Mouse (Mus musculus) kidney, postnatal 4 days (tissue): ENCODE measurements at regions not wholly inside any gene's neighbourhood (a gene's known extent, or its start where the extent isn't known, plus 50 kb on each side); places are given as distances from the start of the nearest gene placed in this dataset.

Source experiments
- DNase-seq, 2 experiments: peaks; one replicate each; pipeline ENCODE4 v3.0.0; 2021; ENCODE audit warnings: mixed read lengths in 2 of 2

DNA sequence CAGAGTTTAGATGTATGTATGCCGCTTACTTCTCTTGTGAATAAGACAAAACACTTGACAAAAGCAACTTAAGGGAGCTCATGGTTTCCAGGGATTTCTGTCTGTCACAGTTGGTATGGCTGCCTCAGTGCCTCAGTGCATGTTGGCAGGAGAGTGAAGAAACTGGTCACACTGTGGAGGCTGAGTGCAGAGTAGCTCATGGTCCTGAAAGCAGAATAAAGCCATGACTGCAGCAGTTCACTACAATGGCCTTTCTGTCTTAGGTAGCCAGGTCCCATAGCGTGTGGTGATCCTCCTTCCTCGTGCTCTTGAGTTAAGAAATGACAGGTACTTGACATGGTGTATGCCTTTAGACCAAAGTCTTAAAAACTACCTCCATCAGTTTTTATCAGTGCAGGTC lies 178.0 kb upstream of the Marcks start:
- no peak for DNase-seq

DNA sequence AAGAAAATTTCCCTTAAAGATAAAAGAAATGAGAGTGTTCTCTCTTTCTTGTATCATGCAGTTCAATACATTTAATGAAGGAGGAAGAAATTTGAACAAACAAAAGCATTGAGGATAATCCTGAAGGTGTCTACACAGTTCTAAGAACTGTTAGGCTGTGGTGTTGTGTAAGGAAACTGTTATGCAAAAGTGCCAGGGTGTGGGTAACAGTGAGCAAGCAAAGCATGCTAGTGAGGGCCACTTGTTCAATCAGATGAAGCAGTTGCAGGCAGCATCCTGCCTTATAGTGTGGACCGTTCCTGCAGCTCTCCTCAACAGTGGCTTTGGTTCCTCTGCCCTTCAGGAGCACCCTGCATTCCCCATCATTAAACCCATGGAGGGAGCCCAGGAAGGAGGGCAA lies 177.1 kb upstream of the Marcks start:
- no peak for DNase-seq

DNA sequence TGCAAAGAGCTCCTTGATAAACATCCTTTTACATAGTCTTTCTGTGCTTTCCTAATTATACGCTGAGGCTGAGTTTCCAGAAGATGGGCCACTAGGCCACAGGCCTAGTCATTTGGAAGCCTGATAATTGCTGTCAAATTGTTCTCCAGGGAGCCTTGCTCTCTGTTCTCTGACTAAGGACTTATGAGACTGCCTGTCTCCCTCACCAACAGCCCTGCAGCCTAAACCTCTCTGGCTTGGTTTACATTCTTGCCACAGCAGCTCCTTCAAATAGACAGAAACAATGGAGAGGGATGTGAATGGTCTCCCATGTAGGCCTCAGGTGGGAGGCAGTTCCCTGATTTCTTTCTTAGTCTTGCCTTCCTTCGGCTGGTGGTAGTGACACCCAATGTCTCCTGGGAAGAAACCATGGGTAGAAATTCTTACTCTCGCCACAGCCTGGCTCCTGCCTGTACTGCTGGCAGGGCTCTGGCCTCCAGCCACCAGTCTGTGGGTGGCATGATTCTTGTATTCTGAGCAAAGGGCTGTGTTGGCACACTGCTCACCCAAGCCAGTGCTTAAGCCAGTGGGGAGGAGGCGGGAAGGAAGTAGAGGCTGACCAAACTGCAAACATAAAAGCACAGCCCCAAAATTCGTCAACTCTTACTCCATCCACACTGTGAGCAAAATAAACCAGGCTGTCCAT lies 176.2 kb upstream of the Marcks start:
- no peak for DNase-seq

DNA sequence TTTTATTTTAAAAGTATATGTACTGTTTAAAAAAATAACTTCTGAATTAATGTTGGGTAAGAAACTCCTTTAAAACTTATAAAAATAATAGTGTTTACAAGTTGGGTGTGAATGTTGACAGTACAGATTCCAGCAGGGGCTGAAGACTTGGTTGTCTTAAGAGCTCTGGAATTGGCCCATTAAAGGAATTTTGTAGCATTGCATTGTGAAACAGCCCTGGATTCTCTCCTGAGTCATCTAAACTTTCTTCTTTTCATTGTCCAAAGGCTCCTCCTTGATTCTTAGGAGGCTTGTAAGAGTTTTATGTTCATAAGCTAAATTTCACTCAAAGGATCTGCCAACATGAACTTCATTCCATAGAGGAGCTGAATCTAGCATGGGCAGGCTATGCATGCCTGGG lies 174.7 kb upstream of the Marcks start:
- DNase-seq: no peak

DNA sequence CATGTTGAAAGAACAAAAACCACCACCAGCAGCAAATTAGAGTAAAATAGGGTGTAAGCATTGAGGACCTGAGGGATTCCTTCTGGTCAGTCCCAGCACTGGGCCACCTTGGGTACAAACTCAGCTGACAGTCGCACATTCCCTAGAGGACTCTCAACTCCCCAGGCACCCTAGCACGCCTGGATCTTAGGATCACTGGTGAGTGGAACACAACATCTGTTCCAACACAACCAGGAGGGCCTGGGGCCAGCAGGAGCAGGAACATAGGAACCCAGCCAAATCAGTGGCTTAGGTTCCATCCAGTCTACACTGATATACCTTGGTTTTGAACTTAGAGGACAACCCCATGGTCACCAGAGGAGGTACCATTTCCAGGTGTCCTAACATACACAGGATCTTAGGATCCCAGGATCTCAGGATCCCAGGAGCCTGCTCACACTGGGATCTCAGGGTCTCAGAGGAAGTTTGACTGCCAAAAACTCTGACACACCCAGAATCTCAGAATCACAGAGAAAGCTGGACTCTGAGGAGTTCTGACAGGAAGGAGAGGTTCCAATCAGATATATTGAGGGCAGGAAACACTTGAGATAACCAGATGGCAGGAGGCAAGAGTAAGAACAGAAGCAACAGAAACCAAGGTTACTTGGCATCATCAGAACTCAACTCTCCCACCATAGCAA lies 171.7 kb upstream of the Marcks start:
- DNase-seq: no peak

DNA sequence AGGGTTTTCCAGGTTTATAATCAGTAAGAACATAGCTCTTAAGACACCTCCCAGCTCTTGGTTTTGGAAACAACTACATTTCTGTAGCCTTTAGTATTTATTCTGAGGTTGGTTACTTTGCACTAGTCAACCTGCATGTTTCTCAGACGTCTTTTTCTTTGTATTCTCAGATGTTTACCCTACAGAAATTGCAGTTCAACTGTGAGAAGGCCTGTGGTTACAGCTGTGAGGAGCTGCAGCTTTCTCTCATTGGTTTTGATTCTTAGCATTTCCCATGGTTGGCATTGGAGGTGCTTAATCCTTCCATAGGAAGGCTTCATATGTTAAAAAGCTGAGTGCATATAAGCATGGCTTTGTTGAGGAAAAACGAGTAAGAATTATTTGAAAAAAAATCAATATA lies 165.9 kb upstream of the Marcks start:
- no peak for DNase-seq

DNA sequence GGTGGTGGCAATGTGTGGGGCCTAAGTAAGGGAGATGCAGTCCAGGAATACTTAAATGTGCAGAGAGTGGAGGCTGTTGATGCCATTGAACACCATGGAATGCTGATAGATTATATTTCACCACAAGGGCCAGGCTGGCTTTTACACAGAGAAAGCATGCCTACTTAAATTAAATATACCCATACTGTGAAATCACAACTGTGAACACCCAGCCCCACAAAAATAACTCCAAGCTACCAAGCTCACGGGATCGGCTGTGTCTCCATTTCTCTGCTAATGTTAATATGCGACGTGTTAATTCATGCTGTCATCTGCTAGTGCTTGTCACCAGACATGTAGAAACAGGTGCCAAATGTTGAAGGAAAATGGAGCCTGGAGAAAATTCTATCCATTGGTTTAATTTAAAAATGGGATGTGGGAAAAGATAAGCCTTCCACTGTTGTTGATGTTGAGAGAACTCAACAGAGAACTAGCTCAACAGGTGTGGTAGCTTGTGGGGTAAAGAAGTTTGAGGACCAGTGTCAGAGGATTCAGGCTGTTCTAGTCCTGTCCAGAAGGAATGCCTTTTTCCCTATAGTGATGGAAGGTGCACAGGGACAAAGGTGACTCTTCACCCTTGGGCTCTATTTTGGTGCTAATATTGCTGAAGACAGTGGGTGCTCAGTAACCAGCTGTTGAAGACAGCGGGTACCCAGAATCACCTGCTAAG lies 161.6 kb upstream of the Marcks start:
- DNase-seq: no peak

DNA sequence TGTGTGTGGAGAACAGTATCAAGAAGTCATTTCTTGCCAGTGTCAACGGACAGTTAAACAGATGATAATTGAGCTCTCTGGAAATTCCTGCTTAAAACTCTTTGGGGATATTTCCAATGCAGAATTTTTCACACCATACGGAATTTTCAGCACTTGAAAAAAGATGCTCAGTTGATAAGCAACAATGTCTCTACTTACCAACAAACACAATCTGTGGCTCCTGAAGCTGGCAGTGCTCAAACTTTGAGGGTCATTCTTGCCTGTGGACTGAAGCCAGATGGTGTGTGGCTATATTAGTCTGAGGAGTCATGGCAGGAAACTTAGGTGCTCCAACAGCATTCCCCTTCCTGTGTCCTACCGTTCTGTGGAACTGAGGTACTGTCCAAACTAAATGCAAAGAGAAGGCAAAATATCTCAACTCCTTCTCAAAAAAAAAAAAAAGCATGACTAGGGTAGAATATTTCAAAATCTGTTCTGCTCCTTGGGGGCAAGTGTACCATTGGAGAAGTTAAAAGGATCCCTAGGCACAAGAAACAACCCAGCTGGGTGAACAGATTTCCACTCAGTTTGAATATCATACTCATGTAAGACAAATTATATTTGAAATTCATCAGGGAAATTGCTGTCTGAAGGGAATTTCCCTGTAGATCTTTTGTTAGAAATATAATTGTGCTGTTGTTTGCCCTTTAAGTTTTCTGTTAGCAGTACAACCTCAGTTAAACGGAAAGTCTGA lies 160.1 kb upstream of the Marcks start:
- DNase-seq: no peak

DNA sequence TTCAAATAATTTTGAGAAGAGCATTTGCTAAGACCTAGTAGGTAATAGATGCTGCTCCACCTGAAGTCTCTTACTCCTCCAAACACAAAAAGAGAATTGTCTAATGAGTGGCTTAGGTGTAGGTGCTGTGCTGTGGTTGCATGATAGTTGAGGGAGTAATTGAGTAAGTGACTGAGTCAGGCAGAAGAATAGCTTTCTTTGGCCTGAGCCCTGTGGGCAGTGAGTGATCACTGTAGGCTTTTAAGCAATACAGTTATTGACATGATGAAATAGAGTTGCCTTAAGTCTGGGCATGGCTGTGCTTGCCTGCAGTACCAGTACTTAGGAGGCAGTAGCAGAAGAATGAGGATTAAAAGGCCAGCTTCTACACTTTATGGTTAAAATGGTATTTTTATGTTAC lies 155.5 kb upstream of the Marcks start:
- no peak for DNase-seq

DNA sequence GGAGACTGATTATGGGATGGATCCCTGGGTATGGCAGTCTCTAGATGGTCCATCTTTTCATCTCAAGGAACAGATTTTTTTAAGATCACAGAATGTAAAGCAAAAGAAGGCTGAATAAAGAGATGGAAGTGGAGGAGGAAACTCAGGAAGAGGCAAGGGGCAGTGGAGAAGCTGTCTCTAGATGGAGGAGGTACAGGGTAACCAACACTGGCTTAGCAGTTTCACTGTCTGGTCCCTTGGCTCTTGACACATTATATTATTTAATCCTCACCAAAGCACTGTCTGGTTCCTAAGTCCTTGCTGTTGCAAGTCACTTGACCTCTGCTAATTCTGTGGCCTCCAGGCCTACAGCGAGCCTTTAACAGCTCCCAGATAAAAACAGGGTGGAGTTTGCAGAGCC lies 154.6 kb upstream of the Marcks start:
- DNase-seq: no peak

DNA sequence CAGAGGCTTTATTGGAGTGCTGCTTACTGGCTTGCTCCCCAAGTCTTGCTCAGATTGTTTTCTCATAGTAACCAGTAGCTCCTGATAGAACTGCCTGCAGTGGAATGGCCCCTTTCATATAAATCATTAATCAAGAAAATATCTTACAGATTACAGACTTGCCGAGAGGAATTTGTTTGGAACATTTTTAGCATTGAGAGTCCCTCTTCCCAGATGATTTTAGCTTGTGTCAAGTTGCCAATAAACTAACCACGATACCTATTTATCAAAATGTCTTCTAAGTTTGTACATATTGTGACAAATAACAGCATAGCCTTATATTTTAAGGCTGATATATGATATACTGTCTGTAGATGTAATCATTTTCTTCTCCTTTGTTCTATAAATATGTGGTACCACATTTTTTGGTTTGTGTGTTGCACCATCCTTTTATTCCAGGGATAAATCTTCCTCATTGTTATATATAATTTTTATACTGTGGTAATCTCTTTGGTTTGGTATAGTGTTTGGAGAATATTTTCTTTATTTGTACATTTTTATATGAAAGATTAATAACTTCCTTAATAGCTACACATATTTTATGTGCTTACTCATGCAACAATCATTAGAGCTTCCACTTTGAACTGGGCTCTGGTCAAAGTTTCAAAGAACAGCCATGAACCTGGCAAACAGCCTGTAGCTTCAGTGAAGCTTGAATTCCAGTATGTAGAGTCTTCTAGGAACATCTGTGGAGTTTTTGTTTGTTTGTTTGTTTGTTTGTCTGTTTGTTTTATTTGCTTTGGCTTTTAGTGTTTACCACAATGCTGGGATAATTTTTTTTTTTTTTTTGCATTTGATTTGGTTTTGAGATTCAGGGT lies 153.1 kb upstream of the Marcks start:
- peak; percentile 25 to 43 for DNase-seq

DNA sequence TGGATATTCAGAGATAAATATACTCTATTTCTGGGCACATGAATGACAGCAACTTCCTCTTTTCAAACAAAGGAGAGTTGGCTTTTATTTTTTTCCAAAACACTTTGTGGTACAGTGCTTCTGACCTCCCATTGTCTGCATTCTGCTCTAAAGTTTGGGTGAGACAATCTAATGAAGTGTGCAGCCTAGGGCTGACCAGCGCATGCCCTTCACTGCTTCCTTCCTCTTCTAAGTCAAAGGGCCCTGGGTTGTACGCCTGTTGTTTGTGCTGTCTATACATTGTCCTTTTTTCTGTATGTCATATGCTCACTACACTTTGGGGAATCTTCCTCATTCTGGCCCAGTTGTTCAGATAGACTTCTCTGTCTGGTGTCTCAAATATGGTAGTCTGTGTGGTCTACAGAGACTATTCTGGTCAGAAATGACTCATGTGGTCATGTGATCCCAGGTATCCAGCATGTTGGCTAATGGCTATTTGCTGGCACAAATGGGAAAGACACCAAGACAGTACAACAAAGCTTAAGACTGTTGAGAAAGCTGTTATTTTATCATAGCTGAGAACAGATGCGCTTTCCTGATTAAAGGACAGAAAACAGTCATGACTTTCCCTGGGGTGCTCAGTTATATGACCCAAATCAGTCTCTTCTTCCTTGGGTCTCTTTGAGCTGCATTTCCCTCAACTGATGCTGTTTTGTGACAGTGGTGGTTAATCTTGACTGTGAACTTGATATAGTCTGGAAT lies 151.4 kb upstream of the Marcks start:
- no peak for DNase-seq

DNA sequence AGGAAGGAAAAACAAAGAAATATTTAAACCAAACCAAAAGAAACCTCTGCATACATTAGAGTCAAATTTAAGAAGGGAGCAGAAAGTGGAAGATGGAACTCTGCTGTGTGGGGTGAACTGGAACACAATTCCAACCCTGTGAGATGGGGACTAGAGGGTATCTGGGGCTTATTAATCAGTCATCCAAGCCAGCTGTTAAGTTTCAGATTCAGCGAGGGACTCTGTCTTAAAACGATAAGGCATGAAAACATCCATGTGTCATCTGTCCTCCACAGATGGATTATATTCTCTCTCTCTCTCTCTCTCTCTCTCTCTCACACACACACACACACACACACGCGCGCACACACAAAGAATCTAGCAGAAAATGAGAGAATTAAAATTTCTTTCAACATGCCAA lies 147.6 kb upstream of the Marcks start:
- DNase-seq: peak; percentile 16 to 17

DNA sequence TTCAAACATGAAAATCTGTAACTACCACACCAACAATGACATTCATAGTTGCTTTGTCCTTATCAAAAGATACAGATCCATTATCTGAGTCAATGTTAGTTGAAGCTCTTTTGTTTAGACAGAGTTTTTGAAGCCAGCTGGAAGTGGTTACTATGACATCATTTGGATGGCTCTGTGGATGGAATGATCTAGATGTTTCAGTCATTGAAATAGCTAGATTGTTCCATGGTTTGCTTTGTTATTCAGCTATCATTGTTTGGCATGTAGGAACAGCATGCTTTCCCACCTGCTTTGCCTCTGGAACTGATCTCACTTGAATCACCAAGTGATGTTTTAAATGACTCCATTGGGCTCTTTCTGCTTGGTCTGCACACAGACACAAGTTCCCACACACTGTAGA lies 144.2 kb upstream of the Marcks start:
- DNase-seq: no peak

DNA sequence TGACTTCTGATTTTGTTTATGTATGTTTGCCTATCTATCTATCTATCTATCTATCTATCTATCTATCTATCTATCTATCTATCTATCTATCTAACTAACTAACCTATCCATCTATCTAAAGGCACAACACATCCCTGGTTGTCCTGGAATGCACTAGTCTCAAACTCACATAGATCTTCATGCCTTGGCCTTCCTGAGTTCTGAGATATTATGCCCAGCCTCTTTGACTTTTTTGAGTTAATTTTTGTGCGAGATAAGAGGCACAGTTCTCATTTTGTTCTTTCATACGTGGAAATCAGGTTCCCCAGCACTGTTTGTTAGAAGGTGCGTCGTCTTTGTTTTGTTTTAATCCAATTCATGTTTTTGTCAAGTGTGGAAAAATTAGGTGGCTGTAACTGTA lies 142.1 kb upstream of the Marcks start:
- no peak for DNase-seq

DNA sequence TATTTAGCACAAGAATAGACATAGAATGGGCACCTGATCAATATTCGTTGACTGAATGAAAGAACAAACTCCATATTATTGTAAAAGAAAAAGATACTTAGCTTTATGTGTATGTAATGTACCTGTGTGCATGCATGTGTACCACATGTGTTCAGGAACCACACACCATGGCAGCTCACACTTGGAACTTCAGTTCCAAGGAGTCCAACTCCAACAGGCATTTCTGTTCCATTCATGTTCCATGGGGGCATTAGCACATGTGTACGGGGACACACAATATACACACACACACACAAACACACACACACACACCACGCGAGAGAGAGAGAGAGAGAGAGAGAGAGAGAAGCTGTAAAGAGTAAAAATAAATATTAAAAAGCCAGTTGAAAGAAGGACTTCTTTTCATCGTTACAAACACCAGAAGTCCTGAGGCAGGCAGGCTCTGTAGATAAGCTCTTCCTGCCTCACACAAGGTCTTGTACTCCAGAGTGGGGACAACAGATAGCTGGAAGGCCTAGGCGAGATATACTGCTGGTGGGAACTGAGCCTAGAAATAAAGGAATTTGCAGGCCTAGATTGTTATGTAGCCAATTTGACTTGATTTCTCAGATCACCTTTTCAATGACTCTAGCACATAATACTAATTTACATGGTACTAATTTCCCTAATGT lies 141.6 kb upstream of the Marcks start:
- no peak for DNase-seq

DNA sequence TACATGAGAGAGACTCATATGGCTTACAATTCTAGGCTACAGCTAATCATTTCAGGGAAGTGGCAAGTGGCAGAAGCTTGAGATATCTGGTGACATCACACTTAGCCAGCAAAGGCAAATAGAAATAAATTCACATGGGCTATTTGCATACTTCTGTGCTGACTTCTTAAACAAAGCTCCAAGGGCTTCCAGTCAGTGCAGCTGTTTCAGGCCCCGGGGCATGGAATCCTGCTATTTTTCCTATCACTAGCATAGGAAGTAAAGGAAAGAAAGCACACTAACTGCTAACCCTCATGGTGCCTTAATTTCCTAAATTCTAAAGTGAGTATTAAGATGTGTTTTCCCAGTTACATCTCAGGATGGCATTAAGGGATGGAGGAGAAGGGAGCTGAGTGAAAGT lies 140.6 kb upstream of the Marcks start:
- DNase-seq: no peak

DNA sequence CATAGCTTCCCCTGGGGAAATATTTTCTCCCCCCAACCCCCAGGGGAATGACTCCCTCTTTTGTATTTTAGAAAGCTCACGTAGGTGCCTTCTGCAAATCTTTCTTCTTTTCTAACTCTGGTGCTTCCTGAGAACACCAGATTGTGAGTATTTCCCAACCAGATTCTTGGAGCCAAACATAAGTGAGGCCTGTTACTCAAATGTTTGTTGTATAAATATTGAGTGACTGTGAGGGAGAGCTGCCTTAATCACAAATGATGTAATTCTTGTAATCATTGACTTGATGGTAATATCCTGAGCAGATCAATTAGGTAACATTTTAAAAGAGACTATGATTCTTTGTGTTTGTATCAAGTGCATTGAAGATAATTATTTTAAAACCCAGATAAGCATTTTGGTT lies 137.1 kb upstream of the Marcks start:
- DNase-seq: no peak

DNA sequence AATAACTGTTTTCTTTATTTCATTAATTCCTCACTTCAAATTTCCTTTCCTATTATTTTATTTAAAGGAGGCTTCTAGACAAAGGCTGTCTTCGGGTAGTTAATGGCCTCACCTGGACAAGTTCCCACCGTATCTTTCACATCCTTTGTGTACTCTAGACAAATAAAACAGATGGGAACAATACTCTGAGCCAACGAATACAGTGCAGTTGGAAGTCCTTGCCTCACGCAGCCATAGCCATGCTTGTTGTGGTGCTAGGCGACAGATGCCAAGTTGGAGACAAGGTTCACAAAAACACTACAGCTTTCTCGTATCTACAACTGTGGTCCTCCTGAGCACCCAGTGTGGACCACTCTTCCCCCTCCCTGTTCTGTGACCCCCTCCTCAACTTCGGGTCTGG lies 136.6 kb upstream of the Marcks start:
- no peak for DNase-seq

DNA sequence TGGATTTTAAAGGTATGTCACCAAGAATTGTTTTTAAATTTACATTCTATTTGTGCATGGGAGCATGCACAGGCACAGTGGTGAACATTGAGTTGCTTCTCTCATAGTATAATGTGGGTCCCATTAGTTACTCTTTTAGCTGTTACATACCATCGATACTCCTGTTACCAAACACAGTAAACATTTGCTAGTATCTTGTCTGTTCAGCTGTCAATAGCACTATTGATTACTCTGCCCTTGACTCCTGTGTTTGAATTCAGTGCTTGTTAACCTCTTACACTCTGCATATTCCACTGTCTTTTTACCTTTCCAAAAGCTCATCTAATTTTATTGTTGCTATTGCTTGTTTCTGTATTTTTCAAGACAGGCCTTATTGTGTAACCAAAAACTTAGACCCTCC lies 133.2 kb upstream of the Marcks start:
- no peak for DNase-seq
